Mouse (Mus musculus) neural tube, embryonic 11.5 days (tissue): ENCODE measurements around the gene Ptbp3. TPM values are rescaled to one million over a fixed set of nuclear protein-coding genes. Genes with fewer than 3 reads are reported as not detected.

ENCODE experiments used
- ATAC-seq: fragments of 200-750 bp; cut with Nextera tagmentation; 2 replicates; pipeline ENCODE4 v1.8.0; 2017; ENCODE audit warnings: moderate number of reproducible peaks, mild to moderate bottlenecking, moderate TSS enrichment, moderate library complexity; ENCODE audit not compliant: insufficient read depth, low FRiP score, low TSS enrichment
- DNase-seq: peaks from one replicate; pipeline ENCODE4 v3.0.0-alpha.2; 2015; ENCODE audit warnings: low spot score
- H3K27ac ChIP-seq: fragments of 300-500 bp; sonication (generic); 2 replicates; pipeline ENCODE4 v1.5.1; 2014; ENCODE audit warnings: low read depth, mild to moderate bottlenecking, low read length
- H3K27me3 ChIP-seq: fragments of 300-500 bp; sonication (generic); 2 replicates; pipeline ENCODE4 v1.6.1; 2014; ENCODE audit warnings: mild to moderate bottlenecking, low read length, mixed read lengths; ENCODE audit not compliant: control insufficient read depth, insufficient read depth
- H3K36me3 ChIP-seq: fragments of 300-500 bp; sonication (generic); 2 replicates; pipeline ENCODE4 v1.6.1; 2014; ENCODE audit warnings: mild to moderate bottlenecking, low read length, moderate library complexity, mixed read lengths; ENCODE audit not compliant: control insufficient read depth, insufficient read depth
- H3K4me1 ChIP-seq: fragments of 300-500 bp; sonication (generic); 2 replicates; pipeline ENCODE4 v1.6.1; 2014; ENCODE audit warnings: low read length, mixed read lengths; ENCODE audit not compliant: control insufficient read depth, insufficient read depth
- H3K4me2 ChIP-seq: fragments of 300-500 bp; sonication (generic); 2 replicates; pipeline ENCODE4 v1.6.1; 2014; ENCODE audit warnings: low read depth, mild to moderate bottlenecking, moderate library complexity
- H3K4me3 ChIP-seq: fragments of 300-500 bp; sonication (generic); 2 replicates; pipeline ENCODE4 v1.5.1; 2014; ENCODE audit warnings: low read depth, low read length
- H3K9ac ChIP-seq: fragments of 300-500 bp; sonication (generic); 2 replicates; pipeline ENCODE4 v1.6.1; 2014; ENCODE audit warnings: mild to moderate bottlenecking, low read length
- H3K9me3 ChIP-seq: fragments of 300-500 bp; sonication (generic); 2 replicates; pipeline ENCODE4 v1.6.1; 2016; ENCODE audit warnings: low read length; ENCODE audit not compliant: control insufficient read depth
- WGBS: fragments of 180-500 bp; shearing (Covaris S2); extraction: QIAGEN DNeasy Blood & Tissue Kit; methylation state at CpG from one replicate; pipeline ENCODE4 v1.1.7; 2014; 5-methylcytosine and 5-hydroxymethylcytosine counted together
- polyA plus RNA-seq: library from polyadenylated mRNA; unstranded; fragments of >200 nt; fragmentation: Nextera tagmentation; extraction: Ambion mirVana; gene quantifications from 2 replicates; pipeline ENCODE4 v1.2.1, GENCODE M21; 2014

Gene Ptbp3
- polyA plus RNA-seq, 1 experiment from 2014 or later, result 51.5 TPM

- Histone ChIP-seq H3K36me3 (no peaks in the 10 kb centered on the region), H3K4me1 (no peaks in the 10 kb centered on the region), H3K4me3 (no peak overlapping the region), H3K9ac (no peak overlapping the region), H3K9me3 (no peaks in the 10 kb centered on the region), H3K4me2 (no peak overlapping the region), H3K27ac (no peak overlapping the region), H3K27me3 (no peaks in the 10 kb centered on the region)
- 74% methylated on average over 2 of the region's 2 CpGs for WGBS
- no peak for ATAC-seq
- DNase-seq, result no peak
These were observed 93.7 kb downstream of the Ptbp3 start for GRCm38 (mm10) chr4:59455465-59455864.

- Histone ChIP-seq H3K36me3 (no peaks in the 10 kb centered on the region), H3K27ac (no peak overlapping the region), H3K4me2 (no peak overlapping the region), H3K4me1 (no peaks in the 10 kb centered on the region), H3K9me3 (no peaks in the 10 kb centered on the region), H3K27me3 (no peaks in the 10 kb centered on the region), H3K9ac (no peak overlapping the region), H3K4me3 (no peak overlapping the region)
- 75% methylated on average over 3 of the region's 3 CpGs for WGBS
- ATAC-seq, result no peak
- DNase-seq, result no peak
These were observed 95.1 kb downstream of the Ptbp3 start for GRCm38 (mm10) chr4:59454046-59454445.

GRCm38 (mm10) chr4:59452503-59452933 is 96.6 kb downstream of the Ptbp3 start:
- ATAC-seq, result no peak
- no peak for DNase-seq
- Histone ChIP-seq H3K27ac (no peak overlapping the region), H3K36me3 (no peaks in the 10 kb centered on the region), H3K9ac (no peak overlapping the region), H3K9me3 (no peaks in the 10 kb centered on the region), H3K27me3 (no peaks in the 10 kb centered on the region), H3K4me1 (no peaks in the 10 kb centered on the region), H3K4me3 (no peak overlapping the region), H3K4me2 (no peak overlapping the region)
- 73% methylated on average over 8 of the region's 8 CpGs for WGBS

GRCm38 (mm10) chr4:59450906-59451305 is 98.3 kb downstream of the Ptbp3 start:
- ATAC-seq (no peak), DNase-seq (no peak)
- Histone ChIP-seq H3K4me3 (no peak overlapping the region), H3K36me3 (no peaks in the 10 kb centered on the region), H3K4me2 (no peak overlapping the region), H3K9ac (no peak overlapping the region), H3K27ac (no peak overlapping the region), H3K27me3 (no peaks in the 10 kb centered on the region), H3K9me3 (no peaks in the 10 kb centered on the region), H3K4me1 (no peaks in the 10 kb centered on the region)
- 89% methylated on average over 3 of the region's 3 CpGs for WGBS

GRCm38 (mm10) chr4:59450234-59450854 is 98.8 kb downstream of the Ptbp3 start:
- 90% methylated on average over 6 of the region's 6 CpGs for WGBS
- Histone ChIP-seq H3K9ac (no peak overlapping the region), H3K27ac (no peak overlapping the region), H3K4me1 (no peaks in the 10 kb centered on the region), H3K9me3 (no peaks in the 10 kb centered on the region), H3K4me2 (no peak overlapping the region), H3K36me3 (no peaks in the 10 kb centered on the region), H3K4me3 (no peak overlapping the region), H3K27me3 (no peaks in the 10 kb centered on the region)
- no peak for DNase-seq
- ATAC-seq, result no peak

GRCm38 (mm10) chr4:59447296-59447695 is 101.9 kb downstream of the Ptbp3 start:
- no peak overlapping the region for H3K4me3 ChIP-seq
- H3K36me3 ChIP-seq, result no peaks in the 10 kb centered on the region
- WGBS, result 43% methylated on average over 1 of the region's 1 CpGs
- H3K27ac ChIP-seq, result no peak overlapping the region
- no peaks in the 10 kb centered on the region for H3K9me3 ChIP-seq
- ATAC-seq, result no peak
- no peak for DNase-seq
- no peak overlapping the region for H3K9ac ChIP-seq
- H3K27me3 ChIP-seq, result no peaks in the 10 kb centered on the region
- H3K4me2 ChIP-seq, result no peak overlapping the region
- H3K4me1 ChIP-seq, result no peaks in the 10 kb centered on the region

- ATAC-seq (no peak), DNase-seq (no peak)
- H3K4me3 ChIP-seq, result no peak overlapping the region
- H3K9me3 ChIP-seq, result no peaks in the 10 kb centered on the region
- 77% methylated on average over 6 of the region's 6 CpGs for WGBS
- no peaks in the 10 kb centered on the region for H3K36me3 ChIP-seq
- no peaks in the 10 kb centered on the region for H3K4me1 ChIP-seq
- H3K4me2 ChIP-seq, result no peak overlapping the region
- no peak overlapping the region for H3K27ac ChIP-seq
- no peaks in the 10 kb centered on the region for H3K27me3 ChIP-seq
- no peak overlapping the region for H3K9ac ChIP-seq
These were observed 103.6 kb downstream of the Ptbp3 start for GRCm38 (mm10) chr4:59445516-59445915.

GRCm38 (mm10) chr4:59444994-59445393 is 104.2 kb downstream of the Ptbp3 start:
- no peak for ATAC-seq
- Histone ChIP-seq H3K9me3 (no peaks in the 10 kb centered on the region), H3K4me1 (no peaks in the 10 kb centered on the region), H3K27ac (no peak overlapping the region), H3K4me2 (no peak overlapping the region), H3K36me3 (no peaks in the 10 kb centered on the region), H3K4me3 (no peak overlapping the region), H3K27me3 (no peaks in the 10 kb centered on the region), H3K9ac (no peak overlapping the region)
- no peak for DNase-seq
- 80% methylated on average over 3 of the region's 3 CpGs for WGBS

- no peak for ATAC-seq
- DNase-seq, result no peak
- Histone ChIP-seq H3K27ac (no peak overlapping the region), H3K4me2 (no peak overlapping the region), H3K4me3 (no peak overlapping the region), H3K9me3 (no peaks in the 10 kb centered on the region), H3K36me3 (no peaks in the 10 kb centered on the region), H3K27me3 (peaks cover 3% of the 10 kb centered on the region), H3K9ac (no peak overlapping the region), H3K4me1 (no peaks in the 10 kb centered on the region)
- 79% methylated on average over 4 of the region's 4 CpGs for WGBS
These were observed 105.1 kb downstream of the Ptbp3 start for GRCm38 (mm10) chr4:59444085-59444484.
